Mouse (Mus musculus) ES-Bruce4 (cell line): ENCODE measurements around the gene Cyb561d1. TPM values are rescaled to one million over a fixed set of nuclear protein-coding genes. Genes with fewer than 3 reads are reported as not detected.
A peak's percentile ranks its signal among the peaks of the same experiment; 100 is the strongest.

Source experiments
- H3K27ac ChIP-seq: 2 replicates; pipeline ENCODE4 v1.5.1; 2012; ENCODE audit warnings: low read length, inconsistent platforms; ENCODE audit not compliant: insufficient read depth
- H3K27me3 ChIP-seq: 2 replicates; pipeline ENCODE4 v1.6.1; 2012; ENCODE audit warnings: mild to moderate bottlenecking, low read length, inconsistent platforms; ENCODE audit not compliant: control insufficient read depth, poor library complexity, insufficient read depth, severe bottlenecking
- H3K36me3 ChIP-seq: 2 replicates; pipeline ENCODE4 v1.6.1; 2012; ENCODE audit warnings: inconsistent platforms, mild to moderate bottlenecking, low read length, moderate library complexity; ENCODE audit not compliant: control insufficient read depth, poor library complexity, insufficient read depth, severe bottlenecking
- H3K4me1 ChIP-seq: one replicate; pipeline ENCODE4 v1.8.1; 2011; ENCODE audit warnings: low read length; ENCODE audit not compliant: control insufficient read depth, insufficient read depth
- H3K4me3 ChIP-seq: 2 replicates; pipeline ENCODE4 v1.5.1; 2011; ENCODE audit warnings: low read depth, mild to moderate bottlenecking, low read length
- H3K9ac ChIP-seq: 2 replicates; pipeline ENCODE4 v1.6.1; 2012; ENCODE audit warnings: low read depth, mild to moderate bottlenecking, inconsistent platforms; ENCODE audit not compliant: poor library complexity, severe bottlenecking
- H3K9me3 ChIP-seq: replicated peaks from 2 replicates; pipeline ENCODE4 v1.6.1; 2012; ENCODE audit warnings: mild to moderate bottlenecking, low read length, inconsistent platforms; ENCODE audit not compliant: control insufficient read depth, poor library complexity, insufficient read depth, severe bottlenecking
- CTCF ChIP-seq: IDR thresholded peaks from one replicate; pipeline ENCODE4 v1.8.1; 2011; ENCODE audit warnings: low read depth, low read length
- EP300 ChIP-seq: IDR thresholded peaks from 2 replicates; pipeline ENCODE4 v1.6.1; 2011; ENCODE audit warnings: low read depth, low read length; ENCODE audit not compliant: insufficient read depth
- POLR2A ChIP-seq: IDR thresholded peaks from one replicate; pipeline ENCODE4 v1.8.1; 2011; ENCODE audit warnings: low read length; ENCODE audit not compliant: insufficient read depth
- polyA plus RNA-seq: library from polyadenylated mRNA; stranded (reverse); fragments of >200 nt; gene quantifications from 2 replicates; pipeline ENCODE4 v1.2.4, GENCODE M21; 2011; ENCODE audit warnings: low read depth; ENCODE audit not compliant: missing spikeins, insufficient read depth, insufficient read length

Gene Cyb561d1
- polyA plus RNA-seq, 1 experiment: 3.7 TPM

GRCm38 (mm10) chr3:108188716-108189490 is 12.1 kb downstream of the Cyb561d1 start:
- no peak overlapping the region for H3K27ac ChIP-seq
- no peaks in the 10 kb centered on the region for H3K4me1 ChIP-seq
- no peaks in the 10 kb centered on the region for H3K36me3 ChIP-seq
- TF ChIP-seq EP300: no peak
- no peak for TF ChIP-seq CTCF
- no peak for TF ChIP-seq POLR2A
- H3K9ac ChIP-seq: no peak overlapping the region
- H3K27me3 ChIP-seq: no peaks in the 10 kb centered on the region
- no peaks in the 10 kb centered on the region for H3K9me3 ChIP-seq
- no peak overlapping the region for H3K4me3 ChIP-seq

DNA sequence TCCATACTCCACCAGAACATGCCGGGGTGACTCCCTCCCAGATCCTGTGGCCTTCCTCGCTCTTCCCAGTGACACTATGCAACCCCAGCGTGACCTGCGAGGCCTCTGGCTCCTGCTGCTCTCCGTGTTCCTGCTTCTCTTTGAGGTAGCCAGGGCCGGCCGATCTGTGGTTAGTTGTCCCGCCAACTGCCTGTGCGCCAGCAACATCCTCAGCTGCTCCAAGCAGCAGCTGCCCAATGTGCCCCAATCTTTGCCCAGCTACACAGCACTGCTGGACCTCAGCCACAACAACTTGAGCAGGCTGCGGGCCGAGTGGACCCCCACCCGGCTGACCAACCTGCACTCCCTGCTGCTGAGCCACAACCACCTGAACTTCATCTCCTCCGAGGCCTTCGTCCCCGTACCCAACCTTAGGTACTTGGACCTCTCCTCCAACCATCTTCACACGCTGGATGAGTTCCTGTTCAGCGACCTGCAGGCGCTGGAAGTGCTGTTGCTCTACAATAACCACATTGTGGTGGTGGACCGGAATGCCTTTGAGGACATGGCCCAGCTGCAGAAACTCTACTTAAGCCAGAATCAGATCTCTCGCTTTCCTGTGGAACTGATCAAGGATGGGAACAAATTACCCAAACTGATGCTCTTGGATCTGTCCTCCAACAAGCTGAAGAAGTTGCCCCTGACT is 13.8 kb downstream of the Cyb561d1 start:
- Histone ChIP-seq H3K9ac (0 out of 2 replicates have a peak overlapping the region, but pooled peaks have one; percentile 75), H3K4me3 (peak overlapping the region; percentile 68), H3K4me1 (no peaks in the 10 kb centered on the region), H3K9me3 (no peaks in the 10 kb centered on the region), H3K27me3 (no peaks in the 10 kb centered on the region), H3K27ac (no peak overlapping the region), H3K36me3 (no peaks in the 10 kb centered on the region)
- TF ChIP-seq POLR2A: no peak
- no peak for TF ChIP-seq CTCF
- TF ChIP-seq EP300: no peak

GRCm38 (mm10) chr3:108186098-108187047 is 14.6 kb downstream of the Cyb561d1 start, which contains the start of gene Amigo1:
Amigo1 (plus strand) TSS chr3:108186335.
- no peaks in the 10 kb centered on the region for H3K4me1 ChIP-seq
- TF ChIP-seq POLR2A (no peak), CTCF (no peak)
- H3K9ac ChIP-seq: peak within 1 kb of the TSS; percentile 75
- H3K27me3 ChIP-seq: no peaks in the 10 kb centered on the region
- H3K9me3 ChIP-seq: no peaks in the 10 kb centered on the region
- H3K36me3 ChIP-seq: no peaks in the 10 kb centered on the region
- no peak within 1 kb of the TSS for H3K27ac ChIP-seq
- peak within 1 kb of the TSS; percentile 73 for H3K4me3 ChIP-seq

GRCm38 (mm10) chr3:108185460-108186097 is 15.4 kb downstream of the Cyb561d1 start:
- H3K9ac ChIP-seq: peak overlapping the region; percentile 75
- no peaks in the 10 kb centered on the region for H3K36me3 ChIP-seq
- no peaks in the 10 kb centered on the region for H3K27me3 ChIP-seq
- peak overlapping the region; percentile 73 for H3K4me3 ChIP-seq
- no peaks in the 10 kb centered on the region for H3K9me3 ChIP-seq
- TF ChIP-seq EP300 (no peak), CTCF (no peak), POLR2A (no peak)
- H3K4me1 ChIP-seq: no peaks in the 10 kb centered on the region
- H3K27ac ChIP-seq: no peak overlapping the region

DNA sequence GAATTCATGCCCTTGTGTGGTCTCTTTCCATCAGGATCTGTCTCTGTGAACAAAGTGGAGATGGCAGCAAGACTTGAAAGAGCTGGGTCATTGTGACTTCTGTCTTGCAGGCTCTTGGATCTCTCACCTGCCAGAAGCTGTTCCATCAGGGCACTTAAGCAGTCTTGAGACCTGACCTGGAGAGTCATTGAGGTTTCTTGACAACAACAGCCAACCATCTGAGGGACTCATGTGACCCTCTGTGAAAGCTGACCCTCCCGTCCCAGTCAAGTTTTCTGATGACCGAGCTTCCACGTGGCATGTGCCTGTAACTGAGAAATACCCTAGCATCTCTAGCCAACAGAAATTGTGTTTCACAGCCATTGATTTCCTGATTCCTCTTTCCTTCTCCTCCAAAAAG is 16.3 kb downstream of the Cyb561d1 start:
- H3K36me3 ChIP-seq: no peaks in the 10 kb centered on the region
- H3K4me1 ChIP-seq: no peaks in the 10 kb centered on the region
- H3K4me3 ChIP-seq: no peak overlapping the region
- no peak overlapping the region for H3K9ac ChIP-seq
- TF ChIP-seq CTCF: no peak
- TF ChIP-seq POLR2A: no peak
- no peak for TF ChIP-seq EP300
- H3K27me3 ChIP-seq: no peaks in the 10 kb centered on the region
- no peak overlapping the region for H3K27ac ChIP-seq
- no peaks in the 10 kb centered on the region for H3K9me3 ChIP-seq
